Mouse (Mus musculus): ENCODE data around the gene Rap1b.

Rap1b gene

GRCm38 (mm10) chr10:117765116-117765894 is 80.5 kb downstream of the Rap1b start:
- in situ Hi-C loops (cut with MboI; ENCODE audit: low pct_unique_long_range_greater_than_20kb in 1 of 2, low sequenced_read_pairs in 2 of 2, unreplicated experiment in 1 of 2) = no loop called here

DNA sequence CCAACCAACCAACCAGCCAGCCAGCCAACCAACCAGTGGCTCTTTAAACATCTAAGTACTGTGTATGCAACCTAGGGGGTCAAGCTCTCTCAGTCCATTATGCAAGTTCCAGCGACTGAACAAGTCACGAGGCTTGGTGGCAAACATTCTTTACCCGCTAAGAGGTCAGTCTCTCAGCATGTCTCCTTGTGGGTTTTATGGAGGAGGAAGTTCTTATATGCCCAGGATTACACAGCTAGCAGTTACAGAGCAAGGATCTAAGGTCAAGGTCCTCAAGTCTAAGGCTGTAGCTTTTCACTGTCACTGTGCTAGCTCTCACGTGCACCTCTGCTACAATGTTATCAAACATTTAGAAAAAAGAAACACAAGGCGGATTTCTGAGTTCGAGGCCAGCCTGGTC is 81.2 kb downstream of the Rap1b start:
- in situ Hi-C loops (cut with MboI; ENCODE audit: low pct_unique_long_range_greater_than_20kb in 1 of 2, low sequenced_read_pairs in 2 of 2, unreplicated experiment in 1 of 2) = no loop called here

All from mouse embryonic stem cell (cell line).